Mouse (Mus musculus) ES-Bruce4 (cell line): ENCODE data around the gene Fastkd3.
A peak's percentile ranks its signal among the peaks of the same experiment; 100 is the strongest.

Source experiments
- CTCF ChIP-seq: IDR thresholded peaks from one replicate; pipeline ENCODE4 v1.8.1; 2011; ENCODE audit warnings: low read depth, low read length
- EP300 ChIP-seq: IDR thresholded peaks from 2 replicates; pipeline ENCODE4 v1.6.1; 2011; ENCODE audit warnings: low read depth, low read length; ENCODE audit not compliant: insufficient read depth
- POLR2A ChIP-seq: IDR thresholded peaks from one replicate; pipeline ENCODE4 v1.8.1; 2011; ENCODE audit warnings: low read length; ENCODE audit not compliant: insufficient read depth

- peak; percentile 39 for TF ChIP-seq CTCF
- TF ChIP-seq EP300: no peak
- TF ChIP-seq POLR2A: no peak
Measured at GRCm38 (mm10) chr13:68569589-68570336, 12.3 kb upstream of the Fastkd3 start.
